Mouse (Mus musculus) cerebellum, postnatal 10 days (tissue): ENCODE measurements around the gene Nudt22.
A peak's percentile ranks its signal among the peaks of the same experiment; 100 is the strongest.

Experiments
- DNase-seq, 2 experiments: peaks; one replicate each; pipeline ENCODE4 v3.0.0; 2021; ENCODE audit warnings: mixed read lengths in 2 of 2

Gene Nudt22

DNA sequence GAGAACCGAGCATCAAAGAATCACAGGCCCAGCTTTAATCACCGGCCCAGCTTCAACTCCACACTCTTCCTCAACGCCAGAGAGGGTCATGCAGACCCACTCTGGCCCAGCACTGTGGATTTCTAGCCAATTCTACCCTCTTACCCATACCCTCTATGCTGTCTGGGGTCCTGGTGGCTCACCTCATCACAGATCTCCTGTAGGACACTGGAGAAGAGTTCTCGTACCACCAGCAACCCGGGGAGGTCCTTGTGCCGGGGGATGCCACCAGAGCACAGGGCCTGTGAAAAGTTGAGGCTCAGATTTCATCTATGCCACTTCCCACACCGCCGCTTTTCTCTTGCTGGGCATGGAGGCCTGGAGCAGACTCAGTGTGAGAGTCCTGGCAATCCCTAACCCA lies 1.4 kb downstream of the Nudt22 start:
- no peak for DNase-seq

DNA sequence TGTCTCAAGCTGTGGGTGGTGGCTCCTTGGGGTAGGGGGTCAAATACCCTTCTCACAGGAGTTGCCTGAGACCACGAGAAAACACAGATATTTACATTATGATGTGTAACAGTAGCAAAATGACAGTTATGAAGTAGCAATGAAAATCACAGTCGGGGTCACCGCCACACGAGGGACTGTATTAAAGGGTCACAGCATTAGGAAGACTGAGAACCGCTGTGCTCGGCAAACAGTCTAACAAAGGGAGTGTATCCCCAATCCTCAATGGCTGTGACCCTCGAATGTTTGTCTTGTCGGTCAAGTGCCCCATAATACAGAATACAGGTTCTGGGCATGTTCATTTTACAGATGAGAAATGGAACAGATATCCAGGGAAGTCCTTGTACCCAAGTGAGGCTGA lies 1.9 kb downstream of the Nudt22 start:
- no peak for DNase-seq

DNA sequence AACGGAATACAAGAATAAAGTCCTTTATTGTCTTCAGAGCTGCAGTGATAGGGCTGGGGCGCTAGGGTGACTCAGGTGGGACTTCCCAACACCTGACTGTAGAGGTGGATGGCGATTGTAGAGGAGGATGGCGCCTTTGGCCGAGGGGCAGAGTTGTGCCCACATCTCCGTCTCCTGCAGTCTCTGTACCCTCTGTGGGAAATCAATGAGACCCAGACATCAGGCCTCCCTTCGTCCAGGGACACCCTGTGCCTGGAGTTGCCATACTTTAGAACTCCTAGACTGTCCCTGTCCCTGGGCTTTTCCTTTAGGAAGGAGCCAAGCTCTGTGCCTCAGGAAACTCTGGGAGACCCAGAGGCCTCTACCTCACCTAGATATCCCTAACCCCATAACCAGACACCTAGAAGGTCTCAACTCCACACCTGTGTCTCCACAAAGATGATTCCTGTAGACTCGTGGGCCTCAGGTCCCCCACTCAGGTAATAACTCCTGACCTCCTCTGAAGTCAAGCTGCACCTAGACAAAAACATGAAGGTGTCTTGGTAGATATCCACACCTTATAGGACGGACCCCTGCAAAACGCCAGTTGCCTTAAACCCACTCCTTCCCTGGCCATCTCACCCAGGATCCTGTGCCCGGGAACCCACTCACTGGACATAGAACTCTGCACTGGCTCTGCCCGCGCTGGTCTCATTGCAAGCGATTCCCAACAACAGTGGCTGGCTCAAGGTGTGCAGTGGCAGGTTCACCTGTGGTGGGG lies 2.7 kb downstream of the Nudt22 start:
- no peak for DNase-seq

DNA sequence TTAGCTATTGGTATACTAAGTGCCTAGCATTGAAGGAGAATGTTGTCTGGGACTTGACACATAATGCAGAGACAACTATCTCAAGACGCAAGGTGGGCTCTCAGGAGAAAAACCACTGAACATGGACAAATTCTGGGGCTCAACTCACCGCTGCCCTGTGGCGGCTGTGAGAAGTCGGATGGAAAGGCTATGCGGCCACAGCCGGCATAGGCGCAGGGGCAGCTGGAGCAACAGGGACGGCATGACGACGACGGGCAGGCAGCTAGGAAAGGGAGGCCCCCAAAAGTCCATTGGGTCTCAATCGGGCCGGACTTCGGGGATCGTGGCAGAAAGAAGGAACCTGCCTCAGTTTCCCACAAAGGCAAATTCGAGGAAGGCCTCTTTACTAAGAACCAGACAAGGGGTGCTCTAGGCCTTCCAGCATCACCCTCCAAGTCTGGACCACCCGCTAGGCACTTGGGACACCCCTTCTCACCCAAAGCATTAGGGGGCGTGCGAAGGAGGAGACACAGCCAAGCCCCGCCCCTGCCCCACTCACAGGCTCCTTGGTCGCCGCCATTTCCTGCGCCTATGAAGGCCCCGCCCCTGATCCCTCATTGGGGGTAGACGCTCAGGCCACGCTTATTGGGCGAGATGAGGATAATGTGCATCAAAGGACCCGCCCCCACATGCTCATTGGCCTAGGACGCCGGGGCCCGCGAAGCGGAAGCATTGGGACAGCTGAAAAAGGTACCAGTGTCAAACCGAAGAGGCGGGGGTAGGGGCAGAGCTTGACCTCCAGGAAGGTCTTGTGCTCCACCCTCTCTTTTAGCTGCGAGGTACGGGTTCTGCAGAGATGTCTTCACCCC lies 3.7 kb downstream of the Nudt22 start, which contains the start of gene Dnajc4:
Gene Dnajc4, minus strand, starts transcription at position 562 of the 848 bp plus-strand sequence.
- DNase-seq, result peak; percentile 98 to 99

DNA sequence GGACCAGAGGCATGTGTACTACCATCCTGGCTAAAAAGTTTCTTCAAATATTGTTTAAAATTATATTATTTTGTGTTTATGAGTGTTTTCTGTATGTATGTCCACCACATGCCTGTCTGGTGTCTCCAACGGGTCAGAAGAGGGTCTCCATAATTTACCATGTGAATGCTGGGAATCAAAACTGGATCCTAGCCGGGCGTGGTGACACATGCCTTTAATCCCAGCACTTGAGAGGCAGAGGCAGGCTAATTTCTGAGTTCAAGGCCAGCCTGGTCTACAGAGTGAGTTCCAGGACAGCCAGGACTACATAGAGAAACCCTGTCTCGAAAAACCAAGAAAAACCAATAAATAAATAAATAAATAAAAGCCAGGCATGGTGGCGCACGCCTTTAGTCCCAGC lies 4.8 kb downstream of the Nudt22 start:
- DNase-seq, result peak in 1 of 2 experiments; percentile 4

DNA sequence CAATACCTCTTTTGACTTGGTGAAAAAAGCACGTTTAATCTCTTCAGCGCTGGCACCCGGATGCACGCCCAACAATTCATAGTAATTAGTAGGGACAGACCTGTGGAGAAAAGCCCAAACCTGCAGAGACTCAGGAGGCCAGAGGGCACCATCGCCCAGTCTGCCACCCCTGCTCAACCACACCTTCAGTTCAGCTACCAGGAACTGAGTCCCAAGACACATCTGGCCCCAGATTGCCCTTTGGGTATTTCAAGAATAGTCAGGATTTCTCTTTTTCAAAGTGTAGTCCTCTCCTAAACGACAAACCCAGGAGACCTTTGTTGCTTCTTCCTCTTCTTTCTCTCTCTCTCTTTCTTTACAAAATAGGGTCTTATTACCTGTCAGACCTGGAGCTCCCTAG lies 5.2 kb downstream of the Nudt22 start:
- DNase-seq, result no peak

DNA sequence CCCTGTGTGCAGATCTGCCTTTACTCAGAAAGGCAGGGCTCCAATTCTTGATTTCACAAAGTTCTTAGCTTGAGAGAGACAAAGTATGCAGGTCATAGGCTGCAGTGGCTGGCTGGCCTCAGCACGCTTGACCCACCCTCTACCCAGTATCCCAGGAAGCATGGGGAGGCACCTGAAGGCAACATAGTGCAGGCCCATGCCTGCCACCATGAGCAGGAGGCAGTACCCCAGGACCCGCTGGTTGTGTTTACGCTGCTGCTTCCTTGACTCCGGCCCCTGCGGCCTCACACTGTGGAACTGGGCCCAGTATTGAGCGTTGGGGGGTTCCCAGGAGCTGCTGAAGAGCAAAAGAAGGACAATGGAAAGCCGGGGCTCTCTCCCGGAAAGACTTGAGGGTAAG lies 6.7 kb downstream of the Nudt22 start:
- no peak for DNase-seq

DNA sequence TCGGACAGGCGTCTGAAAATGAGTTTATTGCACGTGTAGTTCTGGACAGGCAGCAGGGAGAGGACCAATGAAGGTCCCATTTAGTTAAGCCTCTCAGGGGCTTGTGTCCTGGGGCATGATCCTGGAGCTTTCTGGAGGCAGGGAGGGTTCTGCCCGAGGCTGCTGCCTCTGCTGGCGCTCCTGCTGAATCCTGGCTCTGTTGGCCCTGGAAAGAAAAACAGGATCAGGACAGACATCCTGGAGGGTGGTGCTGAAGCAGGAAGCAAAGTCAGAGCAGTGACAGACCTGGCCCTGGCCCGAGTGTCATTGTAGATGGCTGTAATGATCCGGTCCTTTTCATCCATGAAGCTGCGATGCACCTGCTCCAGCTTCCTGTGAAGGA lies 8.0 kb downstream of the Nudt22 start:
- DNase-seq, result no peak

DNA sequence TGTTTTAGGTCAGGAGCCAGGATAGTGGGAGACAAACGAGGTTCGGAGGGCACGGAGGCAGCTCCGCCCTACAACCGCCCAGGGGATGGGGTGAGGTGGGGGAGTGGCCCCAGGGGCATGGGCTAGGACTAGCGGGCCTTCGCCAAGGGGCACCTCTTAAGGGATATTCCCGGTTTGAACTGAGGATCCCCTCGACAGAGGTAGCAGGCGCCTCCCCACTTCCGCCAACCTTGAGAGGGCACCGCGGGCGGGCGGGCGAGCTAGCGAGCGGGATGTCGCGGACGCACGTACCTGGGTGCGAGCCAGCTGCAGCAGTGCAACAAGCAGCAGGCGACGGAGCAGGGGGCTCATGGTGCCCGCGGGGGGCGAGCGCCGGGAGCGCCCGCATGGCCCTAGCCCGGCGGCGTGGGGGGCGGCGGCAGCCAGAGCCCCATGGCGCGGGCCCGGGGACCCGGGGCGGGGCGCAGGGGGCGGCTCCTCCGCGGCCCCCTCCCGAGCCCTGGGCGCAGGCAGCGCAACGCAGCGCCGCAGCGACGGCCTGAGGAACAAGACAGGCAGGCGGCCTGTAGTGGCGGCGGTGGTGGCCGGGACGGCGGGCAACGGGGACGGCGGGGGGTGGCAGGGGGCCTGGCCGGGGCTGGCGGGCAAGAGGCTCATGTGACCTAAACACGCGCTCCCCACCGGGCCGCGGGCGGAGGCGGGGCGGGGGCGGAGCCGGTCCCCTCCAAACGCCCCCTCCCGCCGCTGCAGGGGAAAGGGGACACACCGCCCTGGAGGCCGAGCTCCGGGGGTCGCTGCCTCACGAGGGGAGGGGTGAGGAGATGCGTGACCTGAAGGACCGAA lies 8.6 kb downstream of the Nudt22 start, which contains the start of gene Vegfb:
Gene Vegfb, minus strand, starts transcription at position 591 of the 843 bp plus-strand sequence.
- DNase-seq, result peak; percentile 79 to 86

DNA sequence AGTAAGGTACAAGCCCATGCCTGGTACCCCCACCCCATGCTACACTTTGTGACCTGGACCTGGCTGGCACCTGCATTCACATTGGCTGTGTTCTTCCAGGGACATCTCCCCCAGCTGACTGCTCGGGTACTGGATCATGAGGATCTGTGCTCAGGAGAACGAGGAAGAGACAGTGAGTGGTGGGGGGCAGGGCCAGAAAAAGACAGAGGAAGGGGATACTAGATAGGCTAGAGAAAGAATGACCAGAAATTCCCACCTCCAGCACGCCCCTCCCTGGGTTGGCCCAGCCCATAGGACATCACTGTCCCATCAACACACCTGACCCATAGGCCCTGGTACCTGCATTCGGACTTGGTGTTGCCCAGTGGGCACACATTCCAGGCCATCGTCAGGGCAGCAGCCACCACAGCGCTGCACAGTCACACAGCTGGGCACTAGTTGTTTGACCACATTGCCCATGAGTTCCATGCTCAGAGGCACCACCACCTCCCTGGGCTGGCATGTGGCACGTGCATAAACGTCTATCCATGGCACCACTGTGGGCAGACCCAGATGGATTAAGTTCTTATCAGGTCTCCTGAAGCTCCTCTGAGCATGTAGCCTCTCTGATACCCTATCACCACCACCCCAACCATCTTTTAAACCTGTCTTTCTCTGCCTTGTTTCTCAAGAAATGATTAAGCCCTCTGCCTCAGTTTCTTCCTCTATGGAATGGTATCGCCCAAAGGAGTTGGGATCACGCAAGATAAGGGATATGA lies 9.8 kb downstream of the Nudt22 start:
- no peak for DNase-seq

DNA sequence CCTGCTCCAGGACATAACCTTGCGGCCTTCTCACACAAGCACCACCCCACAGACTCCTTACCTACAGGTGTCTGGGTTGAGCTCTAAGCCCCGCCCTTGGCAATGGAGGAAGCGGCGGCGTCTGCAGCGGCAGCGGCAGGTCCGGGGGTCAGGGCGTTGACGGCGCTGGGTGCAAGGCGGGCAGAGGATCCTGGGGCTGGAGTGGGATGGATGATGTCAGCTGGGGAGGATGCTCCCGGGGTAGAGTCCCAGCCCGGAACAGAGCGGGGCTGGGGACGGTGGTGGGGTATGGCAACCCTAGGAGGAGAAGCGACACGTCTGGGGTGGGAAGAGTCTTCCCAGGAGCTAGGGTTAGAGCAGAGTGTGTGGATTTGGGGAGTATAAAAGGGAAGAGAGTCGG lies 10.6 kb downstream of the Nudt22 start:
- no peak for DNase-seq

DNA sequence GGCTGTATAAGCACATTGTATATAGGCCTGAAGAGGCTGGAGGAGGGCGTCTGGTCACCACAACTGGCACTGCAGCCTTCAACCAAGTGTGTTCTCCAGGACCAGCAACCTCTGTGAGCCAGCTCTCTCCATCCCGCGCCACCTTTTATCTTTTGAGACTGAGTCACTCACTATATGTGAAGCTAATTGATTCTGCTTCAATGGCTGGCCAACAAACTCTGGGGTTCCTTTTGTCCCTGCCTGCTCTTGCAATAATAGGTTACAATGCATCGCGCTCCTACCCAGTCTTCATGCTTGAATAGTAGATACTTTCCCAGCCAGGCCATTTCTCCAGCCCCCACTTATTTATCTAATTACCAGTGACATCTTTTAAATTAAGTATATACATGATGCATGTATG lies 12.3 kb downstream of the Nudt22 start:
- DNase-seq, result peak in 1 of 2 experiments; percentile 5

DNA sequence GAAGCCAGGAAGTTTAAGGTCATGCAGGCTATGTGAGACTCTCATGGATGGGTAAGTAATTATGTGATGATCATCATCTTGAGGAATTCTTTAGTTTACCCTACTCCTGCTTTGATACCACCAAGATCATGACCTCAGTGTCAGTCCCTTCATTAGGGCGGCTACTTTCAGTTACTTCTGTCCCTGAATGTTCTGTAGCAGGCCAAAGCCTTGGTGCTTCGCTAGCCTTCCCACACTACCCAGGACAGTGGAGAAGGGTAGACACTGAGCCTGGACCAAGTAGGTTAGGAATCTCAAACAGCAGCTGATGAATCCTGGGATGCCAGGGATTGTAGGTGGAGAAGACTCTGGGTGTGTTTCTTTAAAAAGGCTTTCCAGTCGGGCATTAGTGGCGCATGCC lies 14.5 kb downstream of the Nudt22 start:
- DNase-seq, result no peak

DNA sequence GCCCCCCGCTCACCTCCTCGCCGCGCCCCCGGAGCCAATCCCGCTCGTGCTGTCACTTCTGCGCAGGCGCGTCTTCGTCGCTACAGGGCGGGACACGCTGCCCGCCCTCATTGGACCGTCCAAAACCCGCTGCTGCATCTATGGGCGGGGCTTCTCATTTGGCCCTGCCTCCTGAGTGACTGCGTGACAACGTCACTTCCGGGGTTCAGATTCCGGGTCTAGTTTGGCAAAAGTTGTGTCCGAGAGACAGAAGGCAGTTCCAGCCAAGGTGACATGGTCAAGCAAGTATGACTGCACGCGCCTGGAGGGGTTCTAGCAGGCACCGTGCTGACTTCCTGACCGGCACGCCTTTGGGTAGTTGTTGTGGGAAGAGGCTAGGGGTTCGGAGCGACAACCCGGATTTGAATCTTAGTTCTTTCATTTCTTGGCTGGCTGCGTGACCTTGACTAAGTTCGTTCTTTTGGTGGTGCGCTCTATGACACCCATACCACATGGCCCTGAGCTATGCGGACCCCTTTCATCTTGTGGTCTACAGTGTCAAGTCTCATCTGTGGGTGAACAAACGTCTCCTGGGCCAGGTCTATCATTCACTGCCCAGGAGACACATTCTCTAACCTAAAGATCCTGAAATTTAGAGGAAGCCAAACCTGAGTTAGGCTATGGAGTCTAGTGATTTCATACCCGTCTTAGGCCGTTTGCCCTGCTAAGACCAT lies 15.4 kb downstream of the Nudt22 start, which contains the start of gene Fkbp2:
Gene Fkbp2, minus strand, starts transcription at position 121 of the 713 bp plus-strand sequence.
- peak; percentile 99 to 100 for DNase-seq

DNA sequence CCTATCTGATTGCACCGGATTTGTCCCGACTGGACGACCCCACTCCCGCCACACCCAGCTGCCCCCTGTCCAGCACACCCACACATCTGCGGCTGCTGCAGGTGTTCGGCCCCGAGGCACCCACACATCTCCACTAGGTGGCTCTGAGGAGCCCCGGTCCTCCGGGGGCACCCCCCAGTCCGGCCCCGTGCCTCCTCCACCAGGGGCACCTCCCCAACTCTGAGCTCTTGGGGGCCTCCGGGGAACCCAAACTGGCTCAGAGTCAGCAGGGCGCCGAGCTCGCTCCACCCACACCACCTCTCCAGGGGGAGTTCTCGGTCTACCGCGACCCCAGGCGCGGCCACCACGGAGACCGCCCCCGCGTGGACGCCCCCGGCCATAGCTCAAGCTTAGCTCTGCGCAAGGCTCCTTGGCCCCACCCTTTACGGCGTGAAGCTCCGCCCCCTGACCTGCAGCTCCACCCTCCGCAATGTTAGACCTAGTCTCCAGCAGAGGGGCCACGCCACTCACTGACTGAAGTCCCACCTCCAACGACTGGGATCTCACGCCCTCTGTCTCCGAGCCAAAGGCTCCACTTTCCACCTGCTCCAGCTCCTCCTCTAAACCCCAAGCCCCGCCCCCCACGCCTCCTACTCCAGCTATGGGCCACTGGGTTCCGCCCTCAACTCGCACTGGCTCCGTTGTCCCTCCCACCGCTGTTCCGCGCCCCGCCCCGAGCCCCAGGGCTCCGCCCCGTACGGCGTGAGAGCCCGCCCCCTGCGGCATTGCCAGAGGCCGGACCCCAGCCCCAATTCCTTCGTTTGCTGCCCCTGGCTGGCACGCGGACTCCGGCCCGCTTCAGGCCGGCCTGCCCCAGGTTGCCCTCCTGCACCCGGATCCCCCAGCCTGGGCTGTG lies 16.2 kb downstream of the Nudt22 start:
- DNase-seq, result peak; percentile 100

DNA sequence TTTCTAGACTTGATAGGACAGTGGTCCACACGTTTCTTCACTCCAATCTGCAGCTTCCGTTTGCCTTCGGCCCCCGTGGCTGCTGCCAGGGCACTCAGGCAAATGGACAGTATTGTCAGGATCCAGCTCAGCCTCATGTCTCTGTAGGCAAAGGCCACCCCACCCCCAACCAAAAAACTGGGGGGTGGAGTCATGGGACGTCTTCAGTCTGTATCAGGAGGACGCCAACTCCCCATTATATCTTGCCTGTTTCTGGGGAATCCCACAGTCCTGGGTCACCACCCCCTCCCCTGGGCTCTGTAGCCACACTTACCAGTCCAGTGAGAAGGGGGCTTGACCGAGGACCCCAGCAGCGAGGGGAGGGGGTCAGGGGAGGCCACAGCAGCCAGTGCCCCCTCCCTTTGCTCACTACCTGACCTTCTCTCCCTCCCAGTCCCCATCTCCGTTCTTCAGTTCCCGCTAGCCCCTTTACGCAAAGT lies 16.9 kb downstream of the Nudt22 start:
- peak in 1 of 2 experiments; percentile 66 for DNase-seq

DNA sequence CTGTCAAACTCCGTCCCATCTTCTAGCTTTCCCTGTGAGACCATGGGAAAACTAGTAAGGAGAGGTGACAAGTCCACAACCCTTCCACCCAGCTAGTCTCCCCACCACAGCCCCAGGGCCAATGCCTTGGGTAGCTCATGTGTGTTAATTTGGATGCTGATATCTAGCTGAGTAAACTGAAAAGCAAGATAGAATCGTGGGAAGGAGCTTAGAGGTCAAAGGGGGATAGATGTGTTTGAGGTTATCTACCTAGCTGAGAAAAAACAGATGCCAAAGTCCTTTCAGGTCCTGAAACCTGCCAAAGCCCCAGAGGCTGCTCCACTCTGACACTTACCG lies 17.3 kb downstream of the Nudt22 start:
- no peak for DNase-seq

DNA sequence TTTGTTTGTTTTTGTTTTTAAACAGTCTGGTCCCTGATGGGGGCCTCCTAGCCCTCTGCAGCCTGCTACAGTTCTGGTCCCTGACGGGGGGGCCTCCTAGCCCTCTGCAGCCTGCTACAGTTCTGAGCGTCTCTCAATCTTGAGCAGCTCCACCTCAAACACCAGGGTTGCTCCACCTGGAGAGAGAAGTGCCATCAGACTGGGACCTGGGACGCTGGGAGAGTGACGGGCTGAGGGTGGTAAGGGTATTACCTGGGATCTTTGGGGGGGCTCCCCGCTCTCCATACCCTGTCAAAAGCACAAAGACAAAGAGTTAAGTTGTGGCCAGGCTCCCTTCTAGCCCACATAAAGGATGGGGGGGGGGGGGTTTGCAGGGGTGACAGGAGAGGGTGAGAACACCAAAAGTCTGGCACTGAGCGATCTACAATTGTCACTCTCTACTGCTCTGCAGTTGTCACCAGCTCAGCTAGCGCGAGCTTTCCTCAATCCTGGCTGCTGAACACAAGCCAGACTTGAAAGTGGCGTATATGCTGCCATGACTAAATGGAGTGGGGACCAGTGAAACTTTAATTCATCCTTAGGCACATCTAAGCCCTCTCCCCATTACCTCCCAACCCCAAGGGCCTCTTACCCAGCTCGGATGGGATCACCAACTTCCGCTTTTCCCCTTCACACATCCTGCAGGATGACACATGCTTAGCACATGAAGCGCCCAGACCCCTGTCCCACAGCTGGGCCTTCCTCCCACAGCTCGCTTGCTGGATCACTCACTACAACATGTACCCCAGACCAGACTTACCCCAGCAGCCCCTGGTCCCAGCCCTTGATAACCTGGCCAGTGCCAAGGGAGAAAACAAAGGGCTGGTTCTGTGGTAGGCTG lies 17.9 kb downstream of the Nudt22 start:
- no peak for DNase-seq
